In genomic region chr13:113706183-113706582, GRCm38 (mm10) we compare ENCODE assay signal across 14 mouse cellular contexts. TPM values are rescaled to one million over a fixed set of nuclear protein-coding genes. Genes with fewer than 3 reads are reported as not detected.
A peak's percentile ranks its signal among the peaks of the same experiment; 100 is the strongest.
DNase-seq lines count a peak whose midpoint lies in the region; ATAC-seq lines count a peak whose summit lies in the region.
"Had no signal": no experiment of that assay in that cellular context is flagged by ENCODE, and none has a peak within 500 bp of the region (broad histone marks: within the 10 kb centered on the region; RNA-seq: fewer than 3 reads in every experiment).

No protein-coding gene starts in this region.

- peaks cover 2% of the 10 kb centered on the region; the same call in 1 of the 2 replicates for H3K9me3 ChIP-seq in hindbrain, embryonic 10.5 days
- H3K9me3 ChIP-seq in hindbrain, embryonic 16.5 days (ENCODE audit: control insufficient read depth, low read length): no peaks in the 10 kb centered on the region
- H3K9me3 ChIP-seq in forebrain, embryonic 13.5 days (replicated peaks): no peaks in the 10 kb centered on the region
- no peaks in the 10 kb centered on the region for H3K9me3 ChIP-seq in midbrain, embryonic 14.5 days (ENCODE audit: control insufficient read depth, low read length)
- no peaks in the 10 kb centered on the region for H3K9me3 ChIP-seq in heart, embryonic 10.5 days

- no peaks in the 10 kb centered on the region for H3K27me3 ChIP-seq in hindbrain, embryonic 10.5 days (ENCODE audit: insufficient read depth, poor library complexity, severe bottlenecking)
- no peaks in the 10 kb centered on the region for H3K27me3 ChIP-seq in hindbrain, embryonic 16.5 days (replicated peaks; ENCODE audit: control insufficient read depth, insufficient read depth, low read length)
- H3K27me3 ChIP-seq in forebrain, embryonic 13.5 days: no peaks in the 10 kb centered on the region
- H3K27me3 ChIP-seq in midbrain, embryonic 14.5 days (ENCODE audit: control insufficient read depth, insufficient read depth, low read length): no peaks in the 10 kb centered on the region
- no peaks in the 10 kb centered on the region for H3K27me3 ChIP-seq in heart, embryonic 10.5 days (ENCODE audit: insufficient read depth, poor library complexity, severe bottlenecking)

- H3K9ac ChIP-seq in hindbrain, embryonic 16.5 days (ENCODE audit: low read depth, low read length): no peak overlapping the region
- no peak overlapping the region for H3K9ac ChIP-seq in forebrain, embryonic 13.5 days
- no peak overlapping the region for H3K9ac ChIP-seq in midbrain, embryonic 14.5 days (replicated peaks; ENCODE audit: low read length)

- H3K4me1 ChIP-seq in hindbrain, embryonic 10.5 days (replicated peaks): peaks cover 20% of the 10 kb centered on the region
- H3K4me1 ChIP-seq in hindbrain, embryonic 16.5 days (ENCODE audit: control insufficient read depth, insufficient read depth, low read depth, low read length): no peaks in the 10 kb centered on the region; the same call in 1 of the 2 replicates
- H3K4me1 ChIP-seq in forebrain, embryonic 13.5 days: no peaks in the 10 kb centered on the region; the same call in 1 of the 2 replicates
- no peaks in the 10 kb centered on the region for H3K4me1 ChIP-seq in midbrain, embryonic 14.5 days (ENCODE audit: control insufficient read depth, insufficient read depth, low read length)
- no peaks in the 10 kb centered on the region for H3K4me1 ChIP-seq in heart, embryonic 10.5 days

- no peak overlapping the region for H3K4me2 ChIP-seq in hindbrain, embryonic 16.5 days (ENCODE audit: low read length)
- no peak overlapping the region for H3K4me2 ChIP-seq in forebrain, embryonic 13.5 days
- H3K4me2 ChIP-seq in midbrain, embryonic 14.5 days (ENCODE audit: low read length): no peak overlapping the region

- no peaks in the 10 kb centered on the region for H3K36me3 ChIP-seq in hindbrain, embryonic 10.5 days
- H3K36me3 ChIP-seq in hindbrain, embryonic 16.5 days (ENCODE audit: control insufficient read depth, insufficient read depth, low read length): no peaks in the 10 kb centered on the region
- no peaks in the 10 kb centered on the region for H3K36me3 ChIP-seq in forebrain, embryonic 13.5 days (ENCODE audit: poor library complexity, severe bottlenecking)
- no peaks in the 10 kb centered on the region for H3K36me3 ChIP-seq in midbrain, embryonic 14.5 days (ENCODE audit: control insufficient read depth, insufficient read depth, low read length)
- H3K36me3 ChIP-seq in heart, embryonic 10.5 days: no peaks in the 10 kb centered on the region

- H3K4me3 ChIP-seq in hindbrain, embryonic 10.5 days: no peak overlapping the region
- H3K4me3 ChIP-seq in hindbrain, embryonic 16.5 days (ENCODE audit: low read length): no peak overlapping the region
- H3K4me3 ChIP-seq in forebrain, embryonic 13.5 days: no peak overlapping the region
- no peak overlapping the region for H3K4me3 ChIP-seq in midbrain, embryonic 14.5 days (replicated peaks; ENCODE audit: low read depth, low read length)
- no peak overlapping the region for H3K4me3 ChIP-seq in heart, embryonic 10.5 days

- DNase-seq in hindbrain, embryonic 10.5 days (ENCODE audit: low spot score): peak; percentile 57
- peak; percentile 74 for DNase-seq in ZHBTc4 (ENCODE audit: low read depth, low spot score)
- DNase-seq in midbrain, embryonic 14.5 days: peak; percentile 62
- no peak for DNase-seq in heart, embryonic 10.5 days (ENCODE audit: low spot score)
- no peak for DNase-seq in kidney, postnatal 36 days
- no peak for DNase-seq in ovary, postnatal 10 days (ENCODE audit: low spot score)
- DNase-seq: adrenal gland, adult 8-10 months; B cell, adult 2 months; gastrocnemius, postnatal 25 days; kidney, adult 9 months had no signal

- ATAC-seq in hindbrain, embryonic 16.5 days: no peak
- ATAC-seq in forebrain, embryonic 13.5 days: 0 out of 2 replicates have a peak, but pooled peaks have one; percentile 78
- no peak for ATAC-seq in midbrain, embryonic 14.5 days (ENCODE audit: low FRiP score, low TSS enrichment)

- H3K27ac ChIP-seq in hindbrain, embryonic 10.5 days: peak overlapping the region; percentile 76
- H3K27ac ChIP-seq in hindbrain, embryonic 16.5 days (ENCODE audit: low read depth, low read length): no peak overlapping the region
- no peak overlapping the region for H3K27ac ChIP-seq in forebrain, embryonic 13.5 days
- H3K27ac ChIP-seq in midbrain, embryonic 14.5 days (replicated peaks; ENCODE audit: low read depth, low read length): no peak overlapping the region
- H3K27ac ChIP-seq in heart, embryonic 10.5 days: no peak overlapping the region

- 7% methylated on average over 4 of the region's 4 CpGs for WGBS in hindbrain, embryonic 10.5 days
- WGBS in hindbrain, embryonic 16.5 days: 7% methylated on average over 4 of the region's 4 CpGs
- WGBS in forebrain, embryonic 13.5 days: 14% methylated on average over 4 of the region's 4 CpGs
- 3% methylated on average over 4 of the region's 4 CpGs for WGBS in midbrain, embryonic 14.5 days
- WGBS in heart, embryonic 10.5 days: 36% methylated on average over 4 of the region's 4 CpGs

RNA-seq across cellular contexts. Expression of gene Hspb3, which starts 42.7 kb away (rescaled TPM):
- 0.21 TPM in 1 of 2 replicates, not detected in the other for polyA plus RNA-seq in hindbrain, embryonic 10.5 days (2016; fragmentation: Nextera tagmentation; extraction: Ambion mirVana)
- 0.41 and 0.56 TPM in 2 replicates for polyA plus RNA-seq in hindbrain, embryonic 16.5 days (2015; fragmentation: Nextera tagmentation; extraction: Ambion mirVana)
- not detected in 2 replicates for polyA plus RNA-seq in forebrain, embryonic 13.5 days (2015; fragmentation: Nextera tagmentation; extraction: Ambion mirVana)
- 0.29 TPM in 1 of 2 replicates, not detected in the other for polyA plus RNA-seq in midbrain, embryonic 14.5 days (2014; fragmentation: Nextera tagmentation; extraction: Ambion mirVana)
- polyA plus RNA-seq in heart, embryonic 10.5 days (2016; fragmentation: Nextera tagmentation; extraction: Ambion mirVana): 42.9 and 76.4 TPM in 2 replicates
- polyA plus RNA-seq: spleen, adult 2 months; thymus, postnatal 0 days had no signal

Comparison
In these comparisons a context has a peak if more than half of its experiments do, and no peak if none do; other contexts are left out.
1. DNase-seq: peak in hindbrain, embryonic 10.5 days (single experiment), ZHBTc4 (single experiment) and midbrain, embryonic 14.5 days (single experiment); none in heart, embryonic 10.5 days (single experiment), kidney, postnatal 36 days (0 of 2) and ovary, postnatal 10 days (single experiment).
2. RNA of gene Hspb3, which starts 42.7 kb away (polyA plus RNA-seq): 42.9 to 76.4 TPM in heart, embryonic 10.5 days; 0.41 to 0.56 TPM in hindbrain, embryonic 16.5 days, 0.29 TPM in midbrain, embryonic 14.5 days, not detected in forebrain, embryonic 13.5 days and 0.21 TPM in hindbrain, embryonic 10.5 days; every median in the first group is over 10 times any median in the second.